Mouse (Mus musculus): ENCODE data around the gene Hyal2.

GRCm38 (mm10) chr9:107541005-107541404 is 26.7 kb upstream of the Hyal2 start:
- TF ChIP-seq POLR2A (IDR thresholded peaks at IDR 0.05; ENCODE audit: control insufficient read depth, extremely low read depth, insufficient read depth, low read length, poor library complexity) (no peak), CTCF (IDR thresholded peaks at IDR 0.05; ENCODE audit: borderline replicate concordance, control insufficient read depth, extremely low read depth, insufficient read depth, low read length, poor library complexity) (no peak)

Data from thymus, adult 2 months (tissue).